Mouse (Mus musculus) C2C12 (cell line): ENCODE data around the gene Map2k1. TPM values are rescaled to one million over a fixed set of nuclear protein-coding genes. Genes with fewer than 3 reads are reported as not detected.
A peak's percentile ranks its signal among the peaks of the same experiment; 100 is the strongest.
"Not testable (repeated sequence)": the region's sequence is repeated elsewhere in the genome, so short reads cannot be mapped to it uniquely, and the experiment has no call there.

ENCODE experiments used
- H3K27me3 ChIP-seq: one replicate; pipeline ENCODE4 v1.6.1; 2011; ENCODE audit not compliant: control insufficient read depth, insufficient read depth, insufficient read length
- H3K36me3 ChIP-seq: one replicate; pipeline ENCODE4 v1.6.1; 2011; ENCODE audit not compliant: control insufficient read depth, insufficient read depth
- H3K4me3 ChIP-seq: one replicate; pipeline ENCODE4 v1.5.1; 2011; ENCODE audit warnings: mild to moderate bottlenecking, control low read depth; ENCODE audit not compliant: poor library complexity, insufficient read depth, severe bottlenecking
- H3K79me2 ChIP-seq: one replicate; pipeline ENCODE4 v1.6.1; 2011; ENCODE audit not compliant: control insufficient read depth, insufficient read depth
- H3K79me3 ChIP-seq: one replicate; pipeline ENCODE4 v1.6.1; 2011; ENCODE audit warnings: low read depth, control low read depth
- H3ac ChIP-seq: one replicate; pipeline ENCODE3; 2011; ENCODE audit warnings: low read depth; ENCODE audit not compliant: control insufficient read depth, insufficient read length
- CEBPB ChIP-seq: IDR thresholded peaks from one replicate; pipeline ENCODE4 v1.6.1; 2011; ENCODE audit warnings: low read depth, mild to moderate bottlenecking, control low read depth, moderate library complexity
- CTCF ChIP-seq: IDR thresholded peaks from one replicate; pipeline ENCODE4 v1.5.1; 2011; ENCODE audit not compliant: control insufficient read depth, insufficient read depth, insufficient read length
- FOSL1 ChIP-seq: IDR thresholded peaks from one replicate; pipeline ENCODE4 v1.8.0; 2011; ENCODE audit warnings: mild to moderate bottlenecking, low read length; ENCODE audit not compliant: poor library complexity, insufficient read depth, severe bottlenecking
- MAX ChIP-seq: IDR thresholded peaks from one replicate; pipeline ENCODE4 v1.6.1; 2011; ENCODE audit warnings: mild to moderate bottlenecking, control low read depth
- MYOD1 ChIP-seq: IDR thresholded peaks from one replicate; pipeline ENCODE4 v1.6.1; 2011; ENCODE audit warnings: low read depth; ENCODE audit not compliant: control insufficient read depth, insufficient read length
- MYOG ChIP-seq: IDR thresholded peaks from one replicate; pipeline ENCODE4 v1.6.1; 2011; ENCODE audit not compliant: control insufficient read depth, insufficient read length; ENCODE audit errors: extremely low read depth
- USF1 ChIP-seq: IDR thresholded peaks from one replicate; pipeline ENCODE4 v1.6.1; 2011; ENCODE audit warnings: low read depth, mild to moderate bottlenecking, control low read depth, moderate library complexity
- polyA plus RNA-seq: library from polyadenylated mRNA; unstranded; fragments of >200 nt; fragmentation: generic; extraction: Trizol; gene quantifications from one replicate; pipeline ENCODE4 v1.2.1, GENCODE M21; 2012; ENCODE audit warnings: missing spikeins

Gene Map2k1
- polyA plus RNA-seq, 1 experiment: 40.8 TPM

DNA sequence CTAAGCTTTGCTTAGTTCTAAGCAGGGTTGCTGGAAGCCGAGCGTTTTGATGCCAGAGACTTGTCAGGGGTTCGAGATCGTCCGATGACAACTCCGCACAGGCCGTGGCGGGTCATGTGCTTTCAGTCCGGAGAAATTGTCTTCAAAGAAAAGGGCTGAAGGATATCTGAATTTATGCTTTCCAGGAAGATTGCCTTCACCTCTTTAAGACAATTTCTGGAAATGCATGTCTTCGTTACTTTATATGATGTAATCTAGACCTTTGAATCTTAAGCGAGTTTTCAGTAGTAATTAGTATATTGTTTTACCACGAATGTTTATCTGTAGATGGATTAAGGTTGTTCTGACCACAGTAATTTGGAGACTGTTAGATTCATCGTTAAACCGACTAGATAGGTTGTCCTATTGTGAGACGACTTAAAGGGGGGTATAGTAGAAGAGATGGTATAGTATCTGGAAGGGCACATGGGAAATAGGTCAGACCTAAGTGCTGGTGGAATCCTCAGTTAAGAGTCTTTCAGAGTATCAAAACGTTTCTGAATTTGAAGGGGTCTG lies 79.7 kb downstream of the Map2k1 start:
- TF ChIP-seq CTCF (no peak), USF1 (peak; percentile 3)
- no peaks in the 10 kb centered on the region for H3K27me3 ChIP-seq
- H3ac ChIP-seq: peak overlapping the region; percentile 78
- H3K4me3 ChIP-seq: peak overlapping the region; percentile 88
- peaks cover 81% of the 10 kb centered on the region for H3K79me2 ChIP-seq
- H3K79me3 ChIP-seq: peaks cover 60% of the 10 kb centered on the region
- H3K36me3 ChIP-seq: peaks cover 62% of the 10 kb centered on the region

DNA sequence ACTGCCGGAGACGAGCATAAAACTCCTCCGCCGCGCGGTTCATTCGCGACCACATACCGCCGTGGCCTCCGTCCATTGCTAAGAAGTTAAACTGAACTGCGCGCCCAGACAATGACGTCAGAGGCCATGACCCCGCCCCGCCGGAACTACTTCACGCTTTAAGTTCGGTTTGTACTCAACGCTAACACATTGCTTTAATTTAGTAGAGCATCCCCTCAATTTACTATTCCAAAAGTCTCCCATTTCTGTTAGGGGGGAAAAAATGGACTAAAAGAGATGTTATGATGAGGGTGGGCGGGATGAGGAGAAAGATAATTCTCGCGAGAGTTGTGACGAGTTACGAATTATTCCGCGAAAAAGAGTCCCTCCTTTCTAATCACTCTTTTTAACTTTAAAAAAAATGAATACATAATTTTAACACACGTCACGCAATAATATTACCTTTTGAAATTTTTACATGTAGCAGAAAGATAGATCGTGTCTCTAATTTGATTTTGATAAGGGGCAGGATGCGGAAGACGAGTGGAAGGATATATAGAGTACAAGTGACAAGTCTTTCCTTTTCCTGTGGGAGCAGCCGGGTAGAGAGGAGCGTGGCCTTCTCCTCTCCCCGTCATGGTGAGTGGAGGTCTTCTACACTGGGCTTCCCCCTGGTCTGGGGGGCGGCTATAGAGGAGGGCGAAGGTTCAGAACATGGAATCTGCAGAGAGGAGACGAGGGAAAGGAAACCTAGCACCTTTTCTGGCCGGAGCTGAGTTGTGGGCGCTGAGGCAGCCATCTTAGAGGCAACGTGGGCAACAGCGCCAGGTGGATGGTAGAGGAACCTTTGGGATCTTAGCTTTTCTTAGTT lies 80.4 kb downstream of the Map2k1 start, which contains the start of the genes Zwilch and Rpl4:
TSS of gene Zwilch (minus strand) at position 289 of the 850 bp plus-strand sequence.
TSS of gene Rpl4 (plus strand) at position 560 of the 850 bp plus-strand sequence.
- Histone ChIP-seq H3K79me3 (peaks cover 60% of the 10 kb centered on the region), H3K27me3 (no peaks in the 10 kb centered on the region), H3K36me3 (peaks cover 62% of the 10 kb centered on the region), H3K4me3 (peak within 1 kb of the TSS; percentile 88), H3ac (peak within 1 kb of the TSS; percentile 88), H3K79me2 (peaks cover 81% of the 10 kb centered on the region)
- TF ChIP-seq MAX: peak; percentile 84
- TF ChIP-seq MYOD1: no peak

DNA sequence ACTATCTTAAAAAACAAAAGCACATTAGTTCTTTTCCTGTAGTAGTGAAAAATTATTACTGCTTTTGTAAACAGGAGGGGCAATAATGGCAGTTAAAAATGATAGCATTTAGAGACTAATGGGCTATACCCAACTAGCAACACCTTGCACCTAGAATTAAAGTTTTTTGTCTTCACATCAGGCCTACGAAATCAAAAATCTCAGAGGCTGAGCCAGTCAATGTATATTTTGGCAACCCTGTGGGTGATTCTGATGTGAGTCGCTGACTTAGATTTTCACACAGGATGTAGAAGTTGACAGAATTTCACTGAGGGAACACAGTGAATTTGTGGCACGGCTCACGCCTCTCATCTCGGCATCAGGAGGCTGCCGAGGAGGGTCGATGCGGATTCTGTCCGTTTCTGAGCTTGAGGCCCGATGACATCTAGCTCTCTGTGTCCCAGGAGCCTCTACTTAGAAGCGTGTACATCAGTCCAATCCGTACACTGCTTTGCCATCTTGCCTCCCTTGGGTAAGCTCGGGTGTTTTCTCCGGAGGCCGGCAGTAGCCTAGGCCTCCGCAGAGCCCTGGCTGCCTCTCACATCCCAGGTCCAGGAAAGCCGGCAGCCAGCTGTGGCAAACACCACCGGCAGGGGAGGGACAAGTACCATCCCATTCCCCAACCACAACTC lies 81.2 kb downstream of the Map2k1 start:
- Histone ChIP-seq H3K79me2 (peaks cover 78% of the 10 kb centered on the region), H3K4me3 (peak overlapping the region; percentile 88), H3K79me3 (peaks cover 60% of the 10 kb centered on the region), H3ac (peak overlapping the region; percentile 88), H3K36me3 (peaks cover 62% of the 10 kb centered on the region), H3K27me3 (no peaks in the 10 kb centered on the region)
- TF ChIP-seq MYOG (no peak), CEBPB (no peak), MYOD1 (no peak), FOSL1 (no peak), USF1 (no peak), MAX (no peak), CTCF (no peak)

DNA sequence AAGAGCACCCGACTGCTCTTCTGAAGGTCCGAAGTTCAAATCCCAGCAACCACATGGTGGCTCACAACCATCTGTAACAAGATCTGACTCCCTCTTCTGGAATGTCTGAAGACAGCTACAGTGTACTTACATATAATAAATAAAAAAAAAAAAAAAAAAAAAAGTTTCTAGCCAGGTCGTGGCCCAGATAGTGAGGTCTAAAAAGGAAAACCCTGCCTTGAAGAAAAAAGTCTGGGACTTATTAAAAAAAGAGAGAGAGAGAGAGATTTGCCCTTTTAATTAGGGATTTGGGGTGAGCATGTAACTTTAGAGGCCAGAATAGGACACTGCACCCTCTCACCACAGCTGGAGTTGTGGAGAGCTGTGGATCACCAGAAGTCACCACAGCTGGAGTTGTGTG lies 83.5 kb downstream of the Map2k1 start:
- peaks cover 39% of the 10 kb centered on the region for H3K79me3 ChIP-seq
- not testable (repeated sequence) for H3K27me3 ChIP-seq, H3K4me3 ChIP-seq, H3ac ChIP-seq
- H3K36me3 ChIP-seq: peaks cover 57% of the 10 kb centered on the region
- H3K79me2 ChIP-seq: peaks cover 55% of the 10 kb centered on the region

DNA sequence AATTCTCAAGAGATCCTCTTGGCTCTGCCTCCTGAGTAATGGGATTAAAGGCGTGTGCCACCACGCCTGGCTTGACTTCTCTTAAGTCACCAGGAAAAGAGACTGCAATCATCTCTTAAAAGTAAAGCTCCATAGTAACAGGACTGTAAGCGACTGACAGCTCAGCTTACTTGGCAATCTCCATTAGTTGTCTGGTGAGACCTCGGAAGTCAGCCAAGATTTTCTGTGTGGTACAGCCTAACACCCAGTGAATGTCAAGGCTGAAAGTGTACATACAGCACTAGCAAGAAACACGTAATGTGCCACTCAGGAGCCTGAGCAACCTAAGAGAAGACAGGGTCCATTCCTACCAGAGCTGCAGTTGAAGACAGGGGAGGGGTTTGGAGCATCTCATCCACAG lies 93.0 kb downstream of the Map2k1 start:
- no peaks in the 10 kb centered on the region for H3K79me2 ChIP-seq
- H3K79me3 ChIP-seq: no peaks in the 10 kb centered on the region
- H3K4me3 ChIP-seq: no peak overlapping the region
- H3K36me3 ChIP-seq: peaks cover 88% of the 10 kb centered on the region
- TF ChIP-seq USF1: no peak
- TF ChIP-seq CEBPB: no peak
- TF ChIP-seq MYOG: no peak
- TF ChIP-seq MYOD1: no peak
- TF ChIP-seq FOSL1: no peak
- no peak for TF ChIP-seq MAX
- no peak for TF ChIP-seq CTCF
- no peak overlapping the region for H3ac ChIP-seq
- H3K27me3 ChIP-seq: no peaks in the 10 kb centered on the region

DNA sequence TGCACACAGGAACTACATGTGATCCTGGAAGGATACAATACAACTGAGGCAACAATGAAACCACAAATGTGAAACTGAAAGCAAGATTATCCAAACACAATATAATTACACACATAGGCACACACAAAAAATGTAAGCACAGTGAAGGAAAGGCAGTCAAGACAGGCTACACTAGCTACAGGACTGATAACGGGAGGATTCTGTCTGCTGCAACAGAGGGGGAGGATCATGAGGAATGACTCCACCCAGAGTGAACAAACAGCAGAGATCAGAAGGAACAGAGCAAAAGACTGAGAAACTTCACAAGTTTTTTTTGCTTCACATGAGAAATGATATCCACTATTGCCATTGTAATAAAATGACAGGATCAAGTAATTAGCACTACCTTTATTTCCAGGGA lies 96.8 kb downstream of the Map2k1 start:
- no peak overlapping the region for H3ac ChIP-seq
- H3K4me3 ChIP-seq: no peak overlapping the region
- H3K79me3 ChIP-seq: no peaks in the 10 kb centered on the region
- H3K27me3 ChIP-seq: no peaks in the 10 kb centered on the region
- no peak for TF ChIP-seq MYOG
- H3K79me2 ChIP-seq: no peaks in the 10 kb centered on the region
- H3K36me3 ChIP-seq: peaks cover 89% of the 10 kb centered on the region
